Mouse (Mus musculus): ENCODE results near the gene Col19a1. TPM values are rescaled to one million over a fixed set of nuclear protein-coding genes. Genes with fewer than 3 reads are reported as not detected.
A peak's percentile ranks its signal among the peaks of the same experiment; 100 is the strongest.

Gene Col19a1
- total RNA-seq, 2 experiments from 2014 or later, result 0.72 TPM; not detected in 1

DNA sequence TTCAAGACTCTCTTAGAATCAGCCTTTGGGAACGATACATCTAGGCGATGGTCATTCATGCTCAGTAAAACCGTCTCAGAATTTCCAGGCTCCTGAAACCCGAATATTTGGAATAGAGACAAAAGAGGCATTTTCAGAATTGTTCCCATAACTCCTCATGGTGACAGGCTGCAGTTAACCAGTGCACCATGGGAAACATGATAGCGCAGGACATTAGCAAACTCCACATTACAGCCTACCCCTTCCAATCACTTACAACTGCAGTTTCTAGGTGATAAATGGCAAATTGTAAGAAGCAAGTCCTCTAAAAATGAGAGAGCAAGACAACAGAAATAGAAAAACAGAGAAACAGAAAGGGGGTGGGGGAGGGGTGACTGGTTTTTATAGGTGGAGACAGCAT lies 116.6 kb downstream of the Col19a1 start:
- no peak for ATAC-seq (replicated peaks; ENCODE audit: poor library complexity, severe bottlenecking)

DNA sequence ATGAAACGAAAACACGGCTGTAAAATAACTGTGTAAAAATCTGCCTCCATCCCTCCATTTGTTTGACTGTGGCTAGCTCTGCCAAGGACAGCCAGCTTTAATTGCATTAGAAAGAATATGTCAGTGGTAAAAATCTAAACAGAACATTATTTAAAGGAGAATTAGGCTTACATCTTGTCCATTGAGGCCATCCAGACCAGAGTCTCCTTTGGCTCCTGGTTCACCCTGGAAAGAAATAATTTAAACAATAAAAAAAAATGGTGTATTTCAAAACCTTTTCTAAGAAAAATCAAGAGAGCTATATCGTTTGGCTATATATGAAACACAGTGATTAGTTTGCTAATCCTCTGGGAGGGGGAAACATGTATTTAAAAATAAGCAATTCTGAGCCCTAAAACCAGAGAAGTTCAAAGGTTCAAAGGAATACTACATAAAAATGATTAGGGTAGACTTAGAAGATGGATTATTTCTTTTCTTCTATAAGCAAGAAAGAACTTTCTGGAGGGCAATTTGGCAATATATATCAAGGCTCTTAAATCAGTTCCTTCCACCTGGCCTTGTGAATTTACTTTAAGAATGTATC lies 125.9 kb downstream of the Col19a1 start:
- no peak for ATAC-seq (replicated peaks; ENCODE audit: poor library complexity, severe bottlenecking)

DNA sequence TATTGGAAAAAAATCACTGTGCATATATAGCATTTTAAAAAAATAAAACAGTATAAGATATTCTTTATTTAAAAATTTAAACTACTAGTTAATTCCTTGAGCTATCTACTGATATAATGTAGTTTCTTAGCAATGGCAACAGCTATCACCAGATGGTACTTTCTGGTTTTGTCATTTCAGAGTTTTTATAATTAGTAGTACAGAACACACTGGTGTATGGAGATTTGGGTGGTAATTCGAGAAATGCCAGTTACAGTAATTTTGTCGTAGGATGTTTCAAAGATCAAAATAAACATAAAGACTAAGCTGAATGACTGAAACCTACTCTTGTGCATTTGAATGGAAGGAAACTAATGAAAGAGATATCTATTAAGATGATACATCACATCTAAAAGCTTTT lies 129.3 kb downstream of the Col19a1 start:
- ATAC-seq (replicated peaks; ENCODE audit: poor library complexity, severe bottlenecking), result no peak

DNA sequence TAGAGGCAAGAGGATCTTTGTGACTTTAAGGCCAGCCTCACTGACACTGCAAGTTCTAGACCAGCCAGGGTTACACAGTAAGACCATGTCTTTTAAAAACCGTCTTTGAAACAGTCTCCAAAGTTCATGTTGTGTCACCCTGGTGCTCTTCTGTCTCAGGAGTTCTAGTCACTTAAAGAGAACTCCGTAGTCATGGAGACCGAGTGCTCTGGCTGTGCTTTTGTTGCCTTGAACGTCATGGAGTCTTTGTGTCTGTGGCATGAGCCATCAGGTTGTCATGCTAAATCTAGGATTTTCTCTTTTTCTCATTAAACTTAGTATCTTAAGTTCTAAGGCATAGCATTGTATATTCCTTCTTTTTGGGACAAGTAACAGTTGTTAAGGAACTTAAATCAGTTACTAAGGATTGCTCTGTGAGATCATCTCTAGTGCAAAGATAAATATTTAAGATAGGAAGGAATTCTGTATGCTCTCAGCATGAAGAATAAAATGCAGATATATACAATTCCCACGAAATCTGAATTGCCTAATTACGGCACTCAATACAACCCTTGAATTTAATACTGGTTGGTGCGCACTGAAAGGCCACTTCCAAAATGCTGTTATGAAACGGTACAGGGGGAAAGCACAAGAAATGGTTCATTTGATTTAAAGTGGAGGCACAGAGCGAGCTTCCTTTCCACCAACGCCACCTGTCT lies 134.6 kb downstream of the Col19a1 start:
- ATAC-seq (replicated peaks; ENCODE audit: poor library complexity, severe bottlenecking), result no peak

DNA sequence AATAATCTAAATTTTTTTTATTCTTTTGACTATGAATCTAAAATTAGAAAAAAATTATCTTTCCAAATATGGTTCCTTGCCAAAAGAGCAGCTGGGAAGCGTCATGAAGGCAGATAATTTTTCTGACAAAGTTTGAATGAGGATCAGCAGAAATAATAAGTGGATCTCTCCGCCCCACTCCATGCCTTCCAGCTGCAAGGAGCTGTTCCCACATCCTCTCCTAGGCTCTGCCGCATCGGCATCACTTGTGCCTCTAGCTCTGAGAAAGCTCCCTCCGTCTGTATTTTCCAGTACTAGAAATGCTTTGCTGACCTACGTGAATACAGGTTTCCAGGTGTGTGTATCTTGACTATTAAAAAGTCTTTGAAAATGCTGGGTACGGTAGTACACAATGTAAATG lies 135.1 kb downstream of the Col19a1 start:
- ATAC-seq (replicated peaks; ENCODE audit: poor library complexity, severe bottlenecking), result no peak

DNA sequence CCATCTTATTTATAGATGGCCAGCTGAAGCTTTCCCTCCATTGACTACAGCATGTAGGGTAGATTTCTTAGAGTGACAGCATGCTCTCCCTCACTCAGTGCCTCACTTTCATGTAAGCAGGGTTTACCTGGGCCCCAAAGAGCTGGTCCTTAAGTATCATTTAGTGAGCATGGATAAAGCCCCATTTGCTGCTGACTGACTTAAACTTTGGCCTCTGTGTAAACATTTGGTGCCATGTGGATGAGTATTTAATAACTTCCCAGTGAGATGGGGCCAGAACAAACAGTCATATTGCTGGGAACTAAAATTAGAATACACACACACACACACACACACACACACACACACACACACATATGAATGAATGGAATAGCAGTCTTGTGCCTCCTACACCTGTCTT lies 149.8 kb downstream of the Col19a1 start:
- no peak for ATAC-seq (replicated peaks; ENCODE audit: poor library complexity, severe bottlenecking)

DNA sequence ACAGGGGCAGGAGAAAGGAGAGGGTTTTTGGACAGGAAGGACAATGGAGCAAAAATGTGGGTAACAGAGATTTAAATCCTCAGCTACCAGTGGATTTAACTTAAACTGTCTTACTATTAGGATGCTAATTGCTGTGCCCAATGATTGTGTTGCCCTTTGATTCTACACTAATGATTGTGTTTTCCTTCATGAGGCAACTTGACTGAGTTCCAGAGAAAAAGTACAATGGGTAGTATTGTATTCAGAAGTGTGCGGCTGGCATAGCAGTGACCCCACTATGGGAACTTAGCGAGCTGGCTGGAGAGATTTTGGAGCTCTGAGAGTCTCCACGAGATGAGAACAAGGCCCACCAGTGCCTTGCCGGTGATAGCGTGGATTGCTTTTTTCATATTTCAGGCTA lies 159.0 kb downstream of the Col19a1 start:
- ATAC-seq (replicated peaks; ENCODE audit: poor library complexity, severe bottlenecking), result no peak

DNA sequence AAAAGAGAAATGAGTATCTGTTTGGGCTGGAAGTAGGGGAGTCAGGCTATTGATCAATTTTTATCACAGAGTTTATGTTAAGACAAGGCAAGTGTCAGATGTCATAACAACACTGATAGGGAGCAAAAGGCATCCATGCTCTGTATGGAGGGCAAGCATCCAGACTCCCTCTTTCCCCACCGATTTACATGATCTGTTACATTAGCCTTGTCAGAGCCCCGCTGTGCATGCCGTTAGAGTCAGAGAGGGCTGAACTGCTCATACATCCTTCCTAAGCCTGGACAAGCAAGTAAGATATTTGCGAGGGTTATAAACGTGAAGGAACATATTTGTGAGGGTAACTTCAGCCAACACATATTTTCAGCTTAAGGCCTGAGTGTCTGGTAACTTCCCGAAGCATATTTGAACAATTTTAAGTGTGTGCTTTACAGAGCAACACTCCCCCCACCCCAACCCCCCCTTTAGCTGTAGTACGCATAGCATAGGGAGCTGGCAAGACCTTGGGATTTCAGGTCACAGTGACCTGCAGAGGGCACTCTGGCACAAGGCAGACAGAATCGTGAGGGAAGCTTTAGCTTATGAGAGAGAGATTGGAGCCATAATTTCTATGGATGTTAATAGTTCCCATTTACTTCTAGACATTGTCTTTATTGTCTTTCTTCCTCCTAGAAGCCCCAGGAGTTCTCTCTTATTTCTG lies 209.0 kb downstream of the Col19a1 start:
- ATAC-seq (replicated peaks; ENCODE audit: poor library complexity, severe bottlenecking), result peak; percentile 67

DNA sequence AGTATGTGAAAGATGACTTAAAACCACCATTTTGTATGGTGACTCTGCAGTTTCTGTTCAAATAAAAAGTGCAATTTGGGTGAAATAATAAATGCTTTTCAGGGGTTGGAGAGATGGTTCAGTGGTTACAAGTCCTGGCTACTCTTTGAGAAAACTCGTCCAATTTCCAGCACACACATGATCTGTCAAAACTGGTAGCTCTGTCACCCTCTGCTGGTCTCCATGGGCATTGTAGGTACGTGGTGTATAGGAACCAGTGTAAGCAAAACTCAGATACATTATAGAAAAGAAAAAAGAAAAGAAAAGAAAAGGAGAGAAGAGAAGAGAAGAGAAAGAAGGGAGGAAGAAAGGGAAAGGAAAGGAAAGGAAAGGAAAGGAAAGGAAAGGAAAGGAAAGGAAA lies 212.4 kb downstream of the Col19a1 start:
- ATAC-seq (replicated peaks; ENCODE audit: poor library complexity, severe bottlenecking), result peak; percentile 76

DNA sequence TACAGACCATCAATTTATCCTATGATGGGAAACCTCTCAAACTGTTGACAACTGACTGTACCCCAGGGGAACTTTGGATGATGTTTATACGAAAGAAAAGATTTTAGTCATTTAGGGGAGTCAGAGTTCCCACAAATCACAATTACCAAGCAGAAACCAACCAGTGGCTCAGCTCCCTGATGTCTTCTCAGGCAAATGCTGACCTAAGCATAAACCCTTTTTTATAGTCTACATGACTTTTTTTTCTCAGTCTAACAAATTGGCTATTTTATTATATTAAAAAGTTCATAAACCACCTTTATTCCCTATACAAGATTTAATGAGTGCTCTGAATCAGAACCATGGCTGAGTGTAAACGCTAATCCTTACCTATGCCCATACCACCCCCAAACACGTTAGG lies 213.6 kb downstream of the Col19a1 start:
- no peak for ATAC-seq (replicated peaks; ENCODE audit: poor library complexity, severe bottlenecking)

DNA sequence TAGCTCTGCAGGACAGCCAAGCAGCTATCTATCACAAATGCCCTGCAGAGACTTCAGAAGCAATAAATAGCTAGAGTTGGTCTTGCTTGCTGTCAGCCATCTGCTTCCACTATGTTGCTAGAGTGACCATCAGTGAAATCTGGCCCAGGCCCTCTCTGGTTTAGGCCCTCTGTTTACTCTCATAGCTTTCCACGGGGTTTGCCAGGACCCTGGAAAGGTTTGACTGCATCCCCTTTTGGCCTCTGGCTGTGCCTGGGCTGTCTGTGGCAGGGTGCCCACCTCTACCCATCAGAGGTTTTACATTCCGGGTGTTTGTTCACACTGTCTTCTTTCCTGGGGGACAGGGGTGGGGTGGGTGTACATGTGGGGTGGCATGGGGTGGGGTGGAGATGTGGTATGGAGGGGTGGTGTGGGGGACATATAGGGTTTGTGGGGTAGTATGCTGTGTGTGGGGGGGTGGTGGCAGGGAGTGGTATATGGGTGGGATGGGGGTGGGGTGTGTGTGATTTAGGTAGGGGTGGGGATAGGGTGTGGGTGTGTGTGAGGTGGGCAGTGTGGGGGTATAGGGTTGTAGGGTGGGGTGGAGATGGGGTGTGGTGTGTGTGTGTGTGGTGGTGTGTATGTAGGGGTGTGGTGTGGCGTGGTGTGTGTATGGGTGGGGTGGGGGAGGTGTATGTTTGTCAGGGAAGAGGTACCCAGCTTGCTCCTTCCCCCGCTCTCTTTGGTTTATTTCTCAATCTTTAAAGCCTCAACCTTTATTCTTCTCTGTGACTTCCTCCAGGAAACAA lies 214.6 kb downstream of the Col19a1 start:
- ATAC-seq (replicated peaks; ENCODE audit: poor library complexity, severe bottlenecking), result no peak

DNA sequence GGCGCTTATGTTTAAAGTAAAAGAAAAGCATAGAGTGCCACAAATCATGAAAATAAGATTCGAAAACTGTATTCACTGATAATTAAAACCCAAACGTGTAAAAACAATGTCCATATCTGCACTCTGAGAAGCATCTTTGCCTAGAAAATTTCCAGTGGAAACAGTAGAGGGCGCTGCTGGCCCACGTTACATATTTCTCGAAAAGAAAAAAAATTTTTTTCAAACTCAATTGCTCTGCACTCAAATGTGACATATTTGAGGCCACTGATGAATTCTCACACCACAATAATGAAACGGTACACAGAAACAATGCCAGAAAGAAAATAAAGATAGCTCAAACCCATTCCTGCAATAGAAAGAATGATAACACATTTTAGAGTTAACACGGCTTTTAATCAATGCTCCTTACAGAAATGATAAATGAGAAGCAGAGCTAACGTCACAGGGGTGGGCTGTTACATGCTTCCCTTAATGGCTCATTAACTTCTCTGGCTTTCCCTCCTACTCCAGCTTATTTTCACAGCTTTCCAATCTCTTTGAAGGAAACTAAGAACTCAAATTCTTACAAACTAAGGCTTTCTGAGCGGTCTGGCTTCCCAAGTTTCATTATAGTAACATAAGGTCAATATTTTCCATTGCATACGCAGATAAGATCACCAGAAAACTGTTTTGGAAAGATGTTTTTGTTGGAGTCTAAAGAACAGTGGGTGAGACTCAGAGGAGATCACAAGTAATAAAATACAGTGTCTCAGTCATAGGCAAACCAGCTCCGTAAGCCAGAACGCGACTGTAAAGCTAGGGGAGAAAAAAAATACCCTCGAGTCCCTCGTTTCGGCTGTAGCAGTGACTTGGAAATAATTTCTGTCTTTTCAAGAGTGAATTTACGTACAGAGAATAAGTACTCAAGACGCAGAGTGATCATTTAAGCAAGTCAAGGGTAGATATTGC lies 219.4 kb downstream of the Col19a1 start:
- ATAC-seq (replicated peaks; ENCODE audit: poor library complexity, severe bottlenecking), result peak; percentile 48; the same call in 1 of the 2 replicates

DNA sequence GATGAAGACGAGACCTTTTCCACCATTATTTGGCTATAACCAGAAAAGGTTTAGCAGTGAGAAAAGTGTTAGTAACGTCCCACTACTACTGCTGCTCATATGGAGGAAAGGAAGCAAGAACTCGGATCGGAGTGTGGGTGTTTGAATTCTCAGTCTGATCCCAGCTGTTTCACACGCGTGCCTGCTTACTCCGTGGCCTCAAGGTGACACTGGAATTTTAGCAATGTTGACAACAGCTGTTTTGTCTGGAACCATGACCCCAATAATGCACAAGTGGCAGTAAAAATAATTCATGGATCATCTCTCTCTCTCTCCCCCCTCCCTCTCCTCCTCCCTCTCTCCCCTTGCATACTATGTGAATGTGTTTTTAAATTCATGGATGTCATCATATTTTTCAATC lies 222.5 kb downstream of the Col19a1 start:
- no peak for ATAC-seq (replicated peaks; ENCODE audit: poor library complexity, severe bottlenecking)

DNA sequence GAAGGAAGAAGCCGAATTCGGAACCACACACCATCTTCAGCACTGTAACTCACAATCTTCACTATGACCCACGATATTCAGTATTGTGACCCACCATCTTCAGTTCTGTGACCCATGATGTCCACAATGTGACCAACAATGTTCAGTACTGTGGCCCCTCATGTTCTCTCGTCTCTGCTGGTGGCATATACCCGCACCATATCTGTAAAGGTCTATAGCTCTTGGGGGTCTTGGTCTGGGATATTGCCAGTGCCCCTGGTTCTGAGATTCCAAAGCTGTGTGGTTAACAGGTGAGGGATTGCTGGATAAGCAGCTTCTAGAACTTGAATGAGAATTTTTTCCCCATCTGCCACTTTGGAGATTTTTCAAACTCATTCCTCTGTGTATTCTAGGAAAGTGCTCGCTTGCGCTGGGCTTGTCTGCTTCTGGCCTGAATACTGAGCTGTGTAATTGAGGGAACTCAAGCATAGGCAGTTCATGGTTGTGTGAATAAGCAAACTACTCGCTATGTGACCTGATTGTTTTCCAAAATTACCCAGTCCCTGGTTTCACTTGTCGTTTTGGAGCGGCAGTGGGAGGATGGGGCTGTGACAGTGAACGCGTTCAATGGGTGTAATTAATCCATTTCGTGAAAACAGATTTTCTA lies 225.2 kb downstream of the Col19a1 start:
- no peak for ATAC-seq (replicated peaks; ENCODE audit: poor library complexity, severe bottlenecking)

DNA sequence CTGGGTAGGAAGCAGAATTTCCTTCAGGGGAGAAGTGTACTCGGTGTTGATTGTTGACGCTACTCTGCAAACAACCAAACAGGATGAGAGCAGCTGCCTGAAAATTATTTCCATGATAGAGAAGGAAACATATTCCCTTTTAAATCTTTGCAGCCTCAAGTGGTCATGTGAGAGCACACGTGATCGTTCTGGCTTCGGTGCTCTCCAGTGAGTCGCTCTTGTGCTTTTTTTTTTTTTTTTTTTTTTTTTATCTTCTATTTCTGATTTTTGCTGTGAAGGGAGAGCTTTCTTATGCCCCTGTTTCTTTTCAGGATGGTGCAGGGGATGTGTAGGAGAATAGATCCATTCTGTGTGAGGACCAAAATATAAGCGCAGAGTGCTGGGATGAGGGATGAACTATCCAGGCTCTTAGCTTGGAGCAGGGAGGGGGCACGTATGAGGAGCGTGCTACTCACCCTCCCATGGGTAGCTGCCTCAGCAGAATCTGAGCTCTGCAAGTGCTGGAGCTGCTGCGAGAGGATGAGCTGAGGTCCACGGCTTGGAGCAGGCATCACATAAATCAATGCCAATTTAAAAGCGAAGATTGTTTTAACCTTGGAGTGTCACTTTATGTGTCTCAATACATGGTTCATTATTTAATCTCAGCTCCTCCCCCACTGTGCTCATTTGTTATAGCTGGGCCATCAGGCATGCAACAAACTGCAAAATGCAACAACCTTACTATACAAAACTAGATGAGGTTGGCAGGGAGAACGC lies 237.6 kb downstream of the Col19a1 start:
- ATAC-seq (replicated peaks; ENCODE audit: poor library complexity, severe bottlenecking), result no peak

DNA sequence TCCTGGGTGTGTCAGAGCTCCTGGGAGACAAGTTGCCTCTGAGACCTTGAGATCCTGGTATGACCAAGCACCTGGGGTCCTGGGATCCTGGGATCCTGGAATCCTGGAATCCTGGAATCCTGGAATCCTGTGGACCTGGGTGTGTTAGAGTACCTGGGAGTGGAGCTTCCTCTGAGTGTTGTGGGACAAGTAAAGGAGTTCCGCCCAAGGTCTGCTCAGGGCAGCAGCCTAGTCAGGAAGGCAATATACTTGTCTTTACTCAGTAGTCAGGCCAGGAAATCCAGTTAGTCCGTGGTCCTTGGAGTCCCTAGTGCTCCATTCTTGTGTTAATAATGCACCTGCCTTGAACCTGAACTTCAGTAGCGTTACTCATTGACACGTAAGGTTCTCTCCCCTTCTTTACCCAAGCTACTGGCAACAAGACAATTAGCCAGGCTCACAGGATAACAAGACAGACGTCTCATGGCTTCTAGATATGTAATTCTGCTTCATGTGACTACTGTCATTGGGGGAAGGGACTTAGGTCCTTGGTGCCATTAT lies 239.6 kb downstream of the Col19a1 start:
- ATAC-seq (replicated peaks; ENCODE audit: poor library complexity, severe bottlenecking), result no peak

DNA sequence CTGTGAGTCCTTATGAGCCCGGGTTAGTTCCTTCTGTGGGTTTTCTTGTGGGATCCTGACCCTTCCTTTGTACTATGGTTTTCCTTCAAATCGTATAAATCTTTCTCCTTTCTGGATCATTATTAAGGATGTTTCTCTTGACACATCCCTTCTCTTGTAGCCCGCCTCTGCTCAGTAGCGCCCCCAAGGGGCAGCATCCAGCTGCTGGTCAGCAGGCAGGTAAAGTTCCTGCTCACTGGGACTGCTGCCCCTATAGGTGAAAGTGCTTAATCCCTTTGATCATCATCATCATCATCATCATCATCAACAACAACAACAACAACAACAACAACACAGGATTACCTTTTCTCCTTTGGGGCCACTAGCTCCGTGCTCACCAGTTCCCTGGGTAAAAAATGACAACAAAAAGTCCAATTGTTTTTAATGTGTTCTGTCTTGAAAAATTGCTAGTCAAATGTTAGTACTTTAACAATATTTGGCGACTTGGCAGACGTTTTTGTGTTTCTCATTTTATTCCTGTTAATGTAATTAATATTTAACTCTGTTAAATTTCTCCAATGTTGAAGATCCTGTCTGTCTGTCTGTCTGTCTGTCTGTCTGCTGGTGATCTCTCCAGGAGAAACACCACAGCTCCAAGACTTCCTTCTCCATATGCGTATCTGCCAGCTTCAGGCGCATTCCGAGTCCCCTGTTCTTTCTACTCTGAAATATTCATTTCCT lies 249.6 kb downstream of the Col19a1 start:
- ATAC-seq (replicated peaks; ENCODE audit: poor library complexity, severe bottlenecking), result no peak

DNA sequence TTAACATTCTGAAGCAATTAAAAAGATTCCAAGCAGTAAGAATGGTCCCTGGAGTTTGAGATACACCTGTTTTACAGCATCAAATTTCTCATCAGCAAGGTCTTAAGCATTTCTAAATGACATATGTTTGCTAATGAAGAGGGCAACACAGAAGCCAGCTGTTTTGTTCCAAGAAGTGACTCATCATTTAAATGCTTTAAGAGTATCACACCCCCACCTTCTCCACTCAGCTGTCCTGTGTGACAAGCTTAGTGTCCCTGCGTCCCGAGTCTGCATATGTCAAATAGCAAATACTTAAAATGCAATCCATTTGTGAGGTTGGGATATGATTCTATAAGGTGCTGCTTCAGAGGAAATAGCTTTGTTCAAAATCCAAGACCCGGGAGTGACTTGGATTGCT lies 251.2 kb downstream of the Col19a1 start:
- no peak for ATAC-seq (replicated peaks; ENCODE audit: poor library complexity, severe bottlenecking)
